Mouse (Mus musculus): Measurements from ENCODE around the gene Gm21119.
A peak's percentile ranks its signal among the peaks of the same experiment; 100 is the strongest.
"Not testable (repeated sequence)": the region's sequence is repeated elsewhere in the genome, so short reads cannot be mapped to it uniquely, and the experiment has no call there.

The Gm21119 gene

DNA sequence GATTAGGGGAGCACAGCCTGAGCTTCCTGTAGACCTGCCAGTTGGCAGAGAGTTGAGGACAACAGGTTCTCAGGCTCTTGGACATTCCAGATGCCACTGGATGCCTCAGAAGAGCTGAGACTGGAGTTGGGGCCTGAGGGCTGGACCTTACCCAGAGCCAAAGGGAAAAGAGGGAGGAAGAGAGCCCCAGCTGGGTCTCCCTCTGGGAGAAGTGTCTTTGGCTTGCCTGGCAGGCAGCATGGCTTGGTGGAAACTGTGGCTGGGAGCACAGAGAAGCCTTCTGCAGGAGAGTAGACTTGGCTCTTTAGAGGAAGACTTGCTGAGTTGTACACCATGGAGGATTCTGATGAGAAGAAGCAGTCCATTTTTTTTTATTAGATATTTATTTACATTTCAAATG, 38.3 kb downstream of the Gm21119 start:
- not testable (repeated sequence) for DNase-seq (ENCODE audit: low spot score in 2 of 2)

DNA sequence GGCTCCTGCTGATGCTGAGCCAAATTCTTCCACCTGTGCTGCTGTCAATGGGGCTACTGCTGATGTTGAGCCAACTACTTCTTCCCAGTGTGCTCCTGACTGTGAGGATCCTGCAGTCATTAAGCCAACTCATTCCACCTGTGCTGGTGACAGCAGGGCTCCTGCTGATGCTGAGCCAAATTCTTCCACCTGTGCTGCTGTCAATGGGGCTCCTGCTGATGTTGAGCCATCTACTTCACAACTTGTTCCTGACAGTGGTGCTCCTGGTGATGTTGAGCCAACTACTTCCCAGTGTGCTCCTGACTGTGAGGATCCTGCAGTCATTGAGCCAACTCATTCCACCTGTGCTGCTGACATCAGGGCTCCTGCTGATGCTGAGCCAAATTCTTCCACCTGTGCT, 63.7 kb downstream of the Gm21119 start:
- peak in 1 of 2 experiments; percentile 0 for DNase-seq (ENCODE audit: low spot score in 2 of 2)

Data from right cerebral cortex, postnatal 36 days (tissue).